Mouse (Mus musculus) CH12.LX (cell line): Measurements from ENCODE around the gene Sgtb. TPM values are rescaled to one million over a fixed set of nuclear protein-coding genes. Genes with fewer than 3 reads are reported as not detected.
A peak's percentile ranks its signal among the peaks of the same experiment; 100 is the strongest.

ENCODE experiments used
- DNase-seq: peaks from one replicate; pipeline ENCODE4 v3.0.0-alpha.2; 2013; ENCODE audit errors: extremely low read depth
- H3K27ac ChIP-seq: 2 replicates; pipeline ENCODE4 v1.5.1; 2012; ENCODE audit warnings: low read depth, mild to moderate bottlenecking, control low read depth, moderate library complexity; ENCODE audit not compliant: insufficient read depth
- H3K27me3 ChIP-seq: replicated peaks from 2 replicates; pipeline ENCODE3; 2012; ENCODE audit warnings: inconsistent platforms
- H3K36me3 ChIP-seq, 2 experiments: replicated peaks in 1 of 2; 2 replicates each; pipeline versions ENCODE3 to v1.6.1; 2012; ENCODE audit warnings: inconsistent platforms in 1 of 2, low read length in 1 of 2, mild to moderate bottlenecking in 1 of 2, mixed read lengths in 1 of 2, moderate library complexity in 1 of 2; ENCODE audit not compliant: control insufficient read depth in 1 of 2, insufficient read depth in 1 of 2
- H3K4me1 ChIP-seq, 2 experiments: 2 replicates each; pipeline ENCODE4 v1.6.1; 2012; ENCODE audit warnings: inconsistent platforms in 1 of 2, moderate library complexity in 1 of 2; ENCODE audit not compliant: insufficient read depth in 2 of 2, control insufficient read depth in 1 of 2
- H3K4me2 ChIP-seq: 2 replicates; pipeline ENCODE4 v1.6.1; 2012; ENCODE audit warnings: low read depth, mild to moderate bottlenecking, control low read depth; ENCODE audit not compliant: poor library complexity, insufficient read depth, severe bottlenecking
- H3K4me3 ChIP-seq, 3 experiments: fragments of 150-350 bp in 1 of 3; sonication (generic) in 1 of 3; replicated peaks in 1 of 3; 2 replicates each; pipeline versions ENCODE3 to v1.5.1; 2011 to 2012; ENCODE audit warnings: low read depth in 2 of 3, low read length in 2 of 3, mild to moderate bottlenecking in 2 of 3, moderate library complexity in 2 of 3, control low read depth in 1 of 3, improper control_type of control experiment in 1 of 3, inconsistent platforms in 1 of 3, mixed read lengths in 1 of 3; ENCODE audit not compliant: poor library complexity in 1 of 3
- H3K79me2 ChIP-seq: replicated peaks from 2 replicates; pipeline ENCODE4 v1.6.1; 2012; ENCODE audit warnings: mild to moderate bottlenecking, moderate library complexity; ENCODE audit not compliant: control insufficient read depth, poor library complexity, insufficient read depth, severe bottlenecking; ENCODE audit errors: extremely low read depth
- H3K9ac ChIP-seq: 2 replicates; pipeline ENCODE4 v1.6.1; 2012; ENCODE audit warnings: low read depth, mild to moderate bottlenecking, control low read depth, moderate library complexity; ENCODE audit not compliant: insufficient read depth
- H3K9me3 ChIP-seq: replicated peaks from 2 replicates; pipeline ENCODE3; 2012; ENCODE audit warnings: low read length, inconsistent platforms, mixed read lengths
- BHLHE40 ChIP-seq: IDR thresholded peaks from 2 replicates; pipeline ENCODE4 v1.6.1; 2011; ENCODE audit warnings: mild to moderate bottlenecking, low read depth, low read length, improper control_type of control experiment
- CHD2 ChIP-seq: IDR thresholded peaks from 2 replicates; pipeline ENCODE4 v1.6.1; 2011; ENCODE audit warnings: low read length, improper control_type of control experiment
- CTCF ChIP-seq, 2 experiments: IDR thresholded peaks in 1 of 2; conservative IDR thresholded peaks in 1 of 2; 2 replicates each; pipeline ENCODE4 v1.5.1; 2011 to 2012; ENCODE audit warnings: low read depth in 2 of 2, low read length in 2 of 2, improper control_type of control experiment in 1 of 2, inconsistent platforms in 1 of 2, mild to moderate bottlenecking in 1 of 2, moderate library complexity in 1 of 2
- HCFC1 ChIP-seq: IDR thresholded peaks from 2 replicates; pipeline ENCODE4 v1.6.1; 2012; ENCODE audit warnings: low read depth, mild to moderate bottlenecking, inconsistent platforms, low read length, improper control_type of control experiment
- JUN ChIP-seq: IDR thresholded peaks from 2 replicates; pipeline ENCODE4 v1.6.1; 2011; ENCODE audit warnings: low read depth, mild to moderate bottlenecking, low read length, improper control_type of control experiment, moderate library complexity; ENCODE audit not compliant: insufficient read depth
- KAT2A ChIP-seq: IDR thresholded peaks from 2 replicates; pipeline ENCODE4 v1.6.1; 2012; ENCODE audit warnings: low read length, improper control_type of control experiment, inconsistent platforms; ENCODE audit not compliant: insufficient replicate concordance
- MAFK ChIP-seq: IDR thresholded peaks from 2 replicates; pipeline ENCODE4 v1.6.1; 2011; ENCODE audit warnings: low read length, improper control_type of control experiment; ENCODE audit not compliant: insufficient replicate concordance
- MAX ChIP-seq: IDR thresholded peaks from 2 replicates; pipeline ENCODE4 v1.6.1; 2011; ENCODE audit warnings: low read length, improper control_type of control experiment
- RAD21 ChIP-seq: IDR thresholded peaks from 2 replicates; pipeline ENCODE4 v1.6.1; 2011; ENCODE audit warnings: low read depth, mild to moderate bottlenecking, low read length, improper control_type of control experiment, moderate library complexity
- USF1 ChIP-seq: IDR thresholded peaks from 2 replicates; pipeline ENCODE4 v1.6.1; 2014; ENCODE audit warnings: low read depth, mild to moderate bottlenecking, inconsistent platforms, low read length, improper control_type of control experiment
- USF2 ChIP-seq: conservative IDR thresholded peaks from 2 replicates; pipeline ENCODE4 v1.6.1; 2011; ENCODE audit warnings: low read depth, low read length, improper control_type of control experiment
- ZC3H11A ChIP-seq: IDR thresholded peaks from 2 replicates; pipeline ENCODE4 v1.6.1; 2012; ENCODE audit warnings: low read depth, mild to moderate bottlenecking, inconsistent platforms, low read length, improper control_type of control experiment
- dilution Hi-C: fragments of 300-500 bp; cut with MboI; formaldehyde crosslinking; loops from 2 replicates; pipeline ENCODE4 v1.14.3; 2020; ENCODE audit warnings: low sequenced_read_pairs; ENCODE audit not compliant: extremely low pct_unique_long_range_greater_than_20kb, extremely low pct_ligation_motif_present
- in situ Hi-C: fragments of 300-500 bp; cut with MboI; formaldehyde crosslinking; loops from 3 replicates; pipeline ENCODE4 v1.14.3; 2019; ENCODE audit warnings: low sequenced_read_pairs, low pct_ligation_motif_present, low pct_unique_long_range_greater_than_20kb, mixed read lengths
- polyA plus RNA-seq: library from polyadenylated mRNA; unstranded; fragments of >175 nt; gene quantifications from 2 replicates; pipeline ENCODE4 v1.2.1, GENCODE M21; 2012; ENCODE audit warnings: low read depth; ENCODE audit not compliant: insufficient read length
- total RNA-seq, 2 experiments: library from RNA; depleted of rRNA; stranded (reverse); fragments of 300-350 nt in 1 of 2; fragments of >200 nt in 1 of 2; gene quantifications; 2 replicates each; pipeline ENCODE4 v1.2.3; 2012 to 2014

The Sgtb gene
- total and polyA plus RNA-seq, 3 experiments: 3.1 to 5.0 (median 3.5) TPM

- Histone ChIP-seq H3K9ac (peak overlapping the region; percentile 75), H3K79me2 (peaks cover 26% of the 10 kb centered on the region), H3K9me3 (no peaks in the 10 kb centered on the region), H3K27ac (peak overlapping the region; percentile 64; the same call in 1 of the 2 replicates), H3K27me3 (no peaks in the 10 kb centered on the region), H3K4me2 (peak overlapping the region; percentile 89), H3K4me3 (peak overlapping the region; percentile 76 to 97 (median 88)), H3K4me1 (peaks cover 0 to 23% of the 10 kb centered on the region in 2 experiments; a peak in 2 of 4 replicates), H3K36me3 (peaks cover 14 to 25% of the 10 kb centered on the region in 2 experiments)
- TF ChIP-seq HCFC1 (no peak), ZC3H11A (no peak), BHLHE40 (no peak), KAT2A (no peak), MAFK (no peak), USF1 (no peak), USF2 (no peak), MAX (no peak), CTCF (conservative IDR thresholded peaks at IDR 0.05 in 1 of 2, IDR thresholded peaks at IDR 0.05 in 1 of 2; ENCODE audit: low read depth in 2 of 2, low read length in 2 of 2) (no peak), JUN (no peak), CHD2 (no peak), RAD21 (no peak)
- peak; percentile 11 for DNase-seq
- in situ Hi-C loops (no loop called here), dilution Hi-C loops (no loop called here)
Measured at GRCm38 (mm10) chr13:104179176-104179888, 69.8 kb downstream of the Sgtb start.

- dilution Hi-C loops: no loop called here
- no peaks in the 10 kb centered on the region for H3K79me2 ChIP-seq
- H3K4me3 ChIP-seq: no peak overlapping the region
- in situ Hi-C loops: no loop called here
- H3K4me1 ChIP-seq: no peaks in the 10 kb centered on the region
- H3K4me2 ChIP-seq: no peak overlapping the region
- no peaks in the 10 kb centered on the region for H3K27me3 ChIP-seq
- peaks cover 29 to 57% of the 10 kb centered on the region in 2 experiments for H3K36me3 ChIP-seq
- no peaks in the 10 kb centered on the region for H3K9me3 ChIP-seq
- H3K27ac ChIP-seq: no peak overlapping the region
- no peak overlapping the region for H3K9ac ChIP-seq
- TF ChIP-seq CHD2: no peak
- DNase-seq: no peak
Measured at GRCm38 (mm10) chr13:104187357-104187756, 77.8 kb downstream of the Sgtb start.

Other genes starting within 250 kb of the Sgtb start
- 24.6 and 26.2 TPM in 2 replicates for gene Erbin, start 189.2 kb upstream of the Sgtb start, total RNA-seq (2012; rRNA removed)
- gene Erbin, start 189.2 kb upstream of the Sgtb start, total RNA-seq (2014; rRNA removed): 45.8 and 54.5 TPM in 2 replicates
- gene Erbin, start 189.2 kb upstream of the Sgtb start, polyA plus RNA-seq: 27.6 and 30.9 TPM in 2 replicates
- gene Nln, start 127 bp upstream of the Sgtb start, total RNA-seq (2012; rRNA removed): 38.5 and 47.3 TPM in 2 replicates
- gene Nln, start 127 bp upstream of the Sgtb start, total RNA-seq (2014; rRNA removed): 70.5 and 76.5 TPM in 2 replicates
- 51.2 and 55.2 TPM in 2 replicates for gene Nln, start 127 bp upstream of the Sgtb start, polyA plus RNA-seq
- 30.2 and 35.1 TPM in 2 replicates for gene Trappc13, start 68.7 kb downstream of the Sgtb start, total RNA-seq (2012; rRNA removed)
- 61.9 and 65.5 TPM in 2 replicates for gene Trappc13, start 68.7 kb downstream of the Sgtb start, total RNA-seq (2014; rRNA removed)
- 34.6 and 38.6 TPM in 2 replicates for gene Trappc13, start 68.7 kb downstream of the Sgtb start, polyA plus RNA-seq
- 11.0 and 11.6 TPM in 2 replicates for gene Trim23, start 69.1 kb downstream of the Sgtb start, total RNA-seq (2012; rRNA removed)
- gene Trim23, start 69.1 kb downstream of the Sgtb start, total RNA-seq (2014; rRNA removed): 20.4 and 21.9 TPM in 2 replicates
- 9.0 and 10.3 TPM in 2 replicates for gene Trim23, start 69.1 kb downstream of the Sgtb start, polyA plus RNA-seq
- 19.0 and 28.5 TPM in 2 replicates for gene Cenpk, start 118.9 kb downstream of the Sgtb start, total RNA-seq (2012; rRNA removed)
- gene Cenpk, start 118.9 kb downstream of the Sgtb start, total RNA-seq (2014; rRNA removed): 111 and 113 TPM in 2 replicates
- 26.7 and 35.5 TPM in 2 replicates for gene Cenpk, start 118.9 kb downstream of the Sgtb start, polyA plus RNA-seq
- 14.8 and 15.6 TPM in 2 replicates for gene Ppwd1, start 119.1 kb downstream of the Sgtb start, total RNA-seq (2012; rRNA removed)
- gene Ppwd1, start 119.1 kb downstream of the Sgtb start, total RNA-seq (2014; rRNA removed): 23.0 and 25.4 TPM in 2 replicates
- gene Ppwd1, start 119.1 kb downstream of the Sgtb start, polyA plus RNA-seq: 20.7 and 22.6 TPM in 2 replicates
- gene Adamts6, start 178.1 kb downstream of the Sgtb start, total RNA-seq (2012; rRNA removed): 0.34 TPM in 2 replicates
- gene Adamts6, start 178.1 kb downstream of the Sgtb start, total RNA-seq (2014; rRNA removed): 0.72 and 1.3 TPM in 2 replicates
- gene Adamts6, start 178.1 kb downstream of the Sgtb start, polyA plus RNA-seq: 1.00 and 1.1 TPM in 2 replicates